Mouse (Mus musculus): ENCODE measurements around the gene Olfr309. TPM values are rescaled to one million over a fixed set of nuclear protein-coding genes. Genes with fewer than 3 reads are reported as not detected.

The Olfr309 gene
- polyA plus RNA-seq, 1 experiment from 2014 or later: not detected

DNA sequence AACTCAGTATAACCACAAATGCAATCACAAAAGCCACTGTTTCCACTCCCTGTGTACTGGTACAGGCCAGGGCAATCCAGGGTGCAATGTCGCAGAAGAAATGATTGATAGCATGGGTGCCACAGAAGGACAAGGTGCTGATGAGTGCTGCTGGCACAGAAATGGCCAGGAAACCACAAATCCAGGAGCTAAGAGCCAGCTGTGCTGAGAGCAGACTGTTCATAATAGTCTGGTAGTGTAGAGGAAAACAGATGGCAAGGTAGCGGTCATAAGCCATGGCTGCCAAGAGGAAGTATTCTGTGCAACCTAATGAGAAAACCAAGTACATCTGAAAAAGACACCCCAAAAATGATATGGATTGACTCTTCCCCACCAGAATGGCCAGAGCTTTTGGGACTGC, 7.8 kb upstream of the Olfr309 start:
- DNase-seq (ENCODE audit: low spot score) (no peak), ATAC-seq (ENCODE audit: low FRiP score, low TSS enrichment) (no peak)
- TF ChIP-seq EP300 (optimal IDR thresholded peaks at IDR 0.05): no peak
- no peak for TF ChIP-seq CTCF (IDR thresholded peaks at IDR 0.05; ENCODE audit: low read depth)
- H3K27ac ChIP-seq (replicated peaks): no peak overlapping the region
- H3K27me3 ChIP-seq (ENCODE audit: control insufficient read depth, insufficient read depth, low read length): no peaks in the 10 kb centered on the region
- WGBS: 86% methylated on average over 2 of the region's 2 CpGs
- no peaks in the 10 kb centered on the region for H3K4me1 ChIP-seq (replicated peaks; ENCODE audit: control insufficient read depth, insufficient read depth)
- no peaks in the 10 kb centered on the region for H3K36me3 ChIP-seq (ENCODE audit: control insufficient read depth, insufficient read depth, low read length)
- H3K9ac ChIP-seq (ENCODE audit: low read length): no peak overlapping the region
- no peaks in the 10 kb centered on the region for H3K9me3 ChIP-seq (ENCODE audit: control insufficient read depth, low read length)
- no peak overlapping the region for H3K4me2 ChIP-seq (replicated peaks; ENCODE audit: low read depth)
- no peak overlapping the region for H3K4me3 ChIP-seq (ENCODE audit: low read depth, low read length)

DNA sequence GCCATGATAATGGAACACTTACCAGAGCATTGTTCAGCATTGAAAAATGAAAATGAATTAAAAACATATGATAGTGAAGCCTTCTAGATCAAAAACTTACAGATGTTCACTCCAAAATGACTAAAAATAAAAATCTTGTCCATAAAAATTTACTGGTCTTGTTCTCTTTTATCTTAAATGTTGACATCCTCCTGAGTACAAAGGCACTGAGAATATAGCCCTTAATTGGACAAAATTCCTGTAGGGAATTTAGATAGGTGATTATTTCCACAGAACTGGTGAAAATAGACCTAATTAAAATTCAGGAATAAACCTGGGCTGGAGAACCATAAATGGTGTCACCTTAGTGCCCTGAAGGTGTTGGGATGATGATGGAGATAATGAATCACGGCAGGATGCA, 36.4 kb downstream of the Olfr309 start, which contains the start of gene Olfr310:
Gene Olfr310 (minus strand): TSS at position 101 of the 400 bp plus-strand sequence.
- no peak within 1 kb of the TSS for H3K27ac ChIP-seq (replicated peaks)
- TF ChIP-seq EP300 (optimal IDR thresholded peaks at IDR 0.05) (no peak), CTCF (IDR thresholded peaks at IDR 0.05; ENCODE audit: low read depth) (no peak)
- ATAC-seq (ENCODE audit: low FRiP score, low TSS enrichment) (no peak), DNase-seq (ENCODE audit: low spot score) (no peak)
- H3K36me3 ChIP-seq (ENCODE audit: control insufficient read depth, insufficient read depth, low read length): no peaks in the 10 kb centered on the region
- H3K27me3 ChIP-seq (ENCODE audit: control insufficient read depth, insufficient read depth, low read length): no peaks in the 10 kb centered on the region
- WGBS: 67% methylated on average over 1 of the region's 1 CpGs
- no peak within 1 kb of the TSS for H3K4me3 ChIP-seq (ENCODE audit: low read depth, low read length)
- H3K9ac ChIP-seq (ENCODE audit: low read length): no peak within 1 kb of the TSS
- no peaks in the 10 kb centered on the region for H3K4me1 ChIP-seq (replicated peaks; ENCODE audit: control insufficient read depth, insufficient read depth)
- no peaks in the 10 kb centered on the region for H3K9me3 ChIP-seq (ENCODE audit: control insufficient read depth, low read length)
- no peak within 1 kb of the TSS for H3K4me2 ChIP-seq (replicated peaks; ENCODE audit: low read depth)

Small RNAs within 50 kb of the gene (microRNA-seq; reads per million reads assigned to microRNA genes)
- gene Gm23192: not detected

Other genes starting within 250 kb of the Olfr309 start
- gene Vmn2r75, start 141.9 kb downstream of the Olfr309 start, polyA plus RNA-seq (2015; fragmentation: Nextera tagmentation; extraction: Ambion mirVana): not detected in 2 replicates
- 0.02 TPM in 1 of 2 replicates, not detected in the other for gene Vmn2r76, start 67.4 kb downstream of the Olfr309 start, polyA plus RNA-seq (2015; fragmentation: Nextera tagmentation; extraction: Ambion mirVana)
- not detected in 2 replicates for gene Olfr310, start 36.5 kb downstream of the Olfr309 start, polyA plus RNA-seq (2015; fragmentation: Nextera tagmentation; extraction: Ambion mirVana)
- 0.06 TPM in 1 of 2 replicates, not detected in the other for gene Olfr308, start 11.9 kb upstream of the Olfr309 start, polyA plus RNA-seq (2015; fragmentation: Nextera tagmentation; extraction: Ambion mirVana)
- gene Olfr307, start 23.9 kb upstream of the Olfr309 start, polyA plus RNA-seq (2015; fragmentation: Nextera tagmentation; extraction: Ambion mirVana): 0.02 TPM in 1 of 2 replicates, not detected in the other
- not detected in 2 replicates for gene Olfr305, start 53.2 kb upstream of the Olfr309 start, polyA plus RNA-seq (2015; fragmentation: Nextera tagmentation; extraction: Ambion mirVana)
- not detected in 2 replicates for gene Olfr304, start 73.0 kb upstream of the Olfr309 start, polyA plus RNA-seq (2015; fragmentation: Nextera tagmentation; extraction: Ambion mirVana)
- not detected in 2 replicates for gene Olfr303, start 84.1 kb upstream of the Olfr309 start, polyA plus RNA-seq (2015; fragmentation: Nextera tagmentation; extraction: Ambion mirVana)
- gene Olfr301, start 90.1 kb upstream of the Olfr309 start, polyA plus RNA-seq (2015; fragmentation: Nextera tagmentation; extraction: Ambion mirVana): not detected in 2 replicates
- not detected in 2 replicates for gene Olfr299, start 146.2 kb upstream of the Olfr309 start, polyA plus RNA-seq (2015; fragmentation: Nextera tagmentation; extraction: Ambion mirVana)
- gene Olfr298, start 178.8 kb upstream of the Olfr309 start, polyA plus RNA-seq (2015; fragmentation: Nextera tagmentation; extraction: Ambion mirVana): not detected in 2 replicates
- gene Olfr297, start 206.3 kb upstream of the Olfr309 start, polyA plus RNA-seq (2015; fragmentation: Nextera tagmentation; extraction: Ambion mirVana): not detected in 2 replicates